Mouse (Mus musculus) heart, adult 2 months (tissue): ENCODE results near the gene Gm3776.

Source experiments
- CTCF ChIP-seq: fragments of 200-600 bp; IDR thresholded peaks from 2 replicates; pipeline ENCODE4 v1.8.1; 2022; ENCODE audit warnings: antibody characterized with exemption, mild to moderate bottlenecking, moderate library complexity
- EP300 ChIP-seq: fragments of 200-500 bp; IDR thresholded peaks from 2 replicates; pipeline ENCODE4 v1.6.1; 2011; ENCODE audit warnings: low read depth, low read length, control low read depth; ENCODE audit not compliant: insufficient read depth

DNA sequence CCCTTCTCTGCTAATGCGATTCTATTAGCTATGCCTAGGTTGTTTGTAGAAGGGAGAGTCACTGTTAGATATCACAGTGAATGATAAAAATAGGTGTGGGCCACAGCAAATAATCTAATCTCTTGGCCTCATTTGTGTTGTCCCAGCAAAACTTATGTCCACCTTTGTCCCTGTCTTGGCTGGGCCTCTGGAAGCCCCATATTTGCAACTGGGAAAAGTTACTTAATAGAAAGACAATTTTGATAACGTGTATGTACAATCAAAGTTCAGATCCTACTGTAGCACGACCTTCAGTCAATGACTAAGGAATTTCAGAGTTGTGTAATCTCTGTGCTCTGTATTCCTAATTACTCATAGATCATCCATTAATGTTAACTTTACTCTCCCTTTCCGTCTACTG is 39.9 kb upstream of the Gm3776 start:
- TF ChIP-seq EP300 (no peak), CTCF (no peak)
